Mouse (Mus musculus) monocyte, adult 5-6 weeks (primary cell): ENCODE measurements around the gene Eif2d. TPM values are rescaled to one million over a fixed set of nuclear protein-coding genes. Genes with fewer than 3 reads are reported as not detected.

Experiments used
- total RNA-seq: library from RNA; stranded (forward); fragments of 200-1000, 200-491, 200-594 nt; gene quantifications from 3 replicates; pipeline ENCODE4 v1.2.3, GENCODE M21; 2017

Gene Eif2d
- total RNA-seq, 1 experiment from 2014 or later, result 4.0 TPM

Other genes with a start within 250 kb of the Eif2d start
- not detected in 3 replicates for gene Il20, start 241.7 kb upstream of the Eif2d start, total RNA-seq
- 1.1 TPM in 1 of 3 replicates, not detected in the others for gene Il19, start 213.1 kb upstream of the Eif2d start, total RNA-seq
- gene Il10, start 133.3 kb upstream of the Eif2d start, total RNA-seq, result 0.49 to 1.5 TPM in 2 of 3 replicates, not detected in the other
- 205 to 262 TPM (median 212 TPM) in 3 replicates for gene Mapkapk2, start 55.4 kb upstream of the Eif2d start, total RNA-seq
- 0.67 to 5.1 TPM (median 0.68 TPM) in 3 replicates for gene Dyrk3, start 14.8 kb upstream of the Eif2d start, total RNA-seq
- 231 to 259 TPM (median 238 TPM) in 3 replicates for gene Rassf5, start 92.1 kb downstream of the Eif2d start, total RNA-seq
- gene Ikbke, start 126.4 kb downstream of the Eif2d start, total RNA-seq, result 8.7 to 31.8 TPM (median 21.0 TPM) in 3 replicates